Mouse (Mus musculus) thymus, adult 2 months (tissue): ENCODE results near the gene Ocel1. TPM values are rescaled to one million over a fixed set of nuclear protein-coding genes. Genes with fewer than 3 reads are reported as not detected.

ENCODE experiments used
- DNase-seq: peaks from one replicate; pipeline ENCODE4 v3.0.0; 2021
- H3K27ac ChIP-seq: fragments of 200-500 bp; 2 replicates; pipeline ENCODE4 v1.5.1; 2012; ENCODE audit warnings: low read length, control low read depth; ENCODE audit not compliant: control insufficient read depth, insufficient read depth
- H3K27me3 ChIP-seq: fragments of 200-500 bp; 2 replicates; pipeline ENCODE4 v1.6.1; 2012; ENCODE audit warnings: mild to moderate bottlenecking, low read length, moderate library complexity, mixed read lengths; ENCODE audit not compliant: control insufficient read depth, insufficient read depth
- H3K36me3 ChIP-seq: fragments of 200-500 bp; 2 replicates; pipeline ENCODE4 v1.6.1; 2012; ENCODE audit warnings: mild to moderate bottlenecking, low read length, moderate library complexity; ENCODE audit not compliant: control insufficient read depth, insufficient read depth
- H3K4me1 ChIP-seq: fragments of 200-500 bp; replicated peaks from 2 replicates; pipeline ENCODE4 v1.6.1; 2012; ENCODE audit warnings: low read length; ENCODE audit not compliant: control insufficient read depth, insufficient read depth
- H3K4me3 ChIP-seq: fragments of 200-500 bp; 2 replicates; pipeline ENCODE4 v1.5.1; 2012; ENCODE audit warnings: mild to moderate bottlenecking, low read length, control low read depth, moderate library complexity; ENCODE audit not compliant: control insufficient read depth, insufficient read depth
- CTCF ChIP-seq: fragments of 200-500 bp; IDR thresholded peaks from 2 replicates; pipeline ENCODE4 v1.5.1; 2012; ENCODE audit warnings: mild to moderate bottlenecking, control low read depth, low read length, moderate library complexity, borderline replicate concordance; ENCODE audit not compliant: control insufficient read depth, poor library complexity, insufficient read depth; ENCODE audit errors: extremely low read depth
- POLR2A ChIP-seq: fragments of 200-500 bp; IDR thresholded peaks from 2 replicates; pipeline ENCODE4 v1.6.1; 2012; ENCODE audit warnings: mild to moderate bottlenecking, low read length, control low read depth, moderate library complexity; ENCODE audit not compliant: control insufficient read depth, poor library complexity, insufficient read depth; ENCODE audit errors: extremely low read depth
- WGBS: fragments of 180-500 bp; shearing (Covaris S2); methylation state at CpG from one replicate; pipeline ENCODE4 v1.1.7; 2018; 5-methylcytosine and 5-hydroxymethylcytosine counted together
- polyA plus RNA-seq: library from polyadenylated mRNA; depleted of rRNA; stranded (reverse); fragments of >200 nt; gene quantifications from 2 replicates; pipeline ENCODE4 v1.2.3, GENCODE M21; 2012

Ocel1 gene
- polyA plus RNA-seq, 1 experiment: 34.9 TPM

- Histone ChIP-seq H3K27ac (no peak overlapping the region), H3K27me3 (peaks cover 16% of the 10 kb centered on the region; the same call in 1 of the 2 replicates), H3K36me3 (no peaks in the 10 kb centered on the region), H3K4me3 (no peak overlapping the region), H3K4me1 (peaks cover 29% of the 10 kb centered on the region)
- TF ChIP-seq CTCF (no peak), POLR2A (no peak)
- 93% methylated on average over 4 of the region's 4 CpGs for WGBS
- DNase-seq: no peak
These were observed 7.9 kb downstream of the Ocel1 start for GRCm38 (mm10) chr8:71379008-71379407.

GRCm38 (mm10) chr8:71379512-71380075 lies 8.5 kb downstream of the Ocel1 start:
- Histone ChIP-seq H3K27me3 (peaks cover 16% of the 10 kb centered on the region; the same call in 1 of the 2 replicates), H3K4me1 (peaks cover 29% of the 10 kb centered on the region), H3K27ac (no peak overlapping the region)

GRCm38 (mm10) chr8:71380178-71381171 lies 9.4 kb downstream of the Ocel1 start:
- DNase-seq: no peak
- Histone ChIP-seq H3K36me3 (no peaks in the 10 kb centered on the region), H3K27ac (no peak overlapping the region), H3K4me3 (peak overlapping the region; percentile 57), H3K27me3 (peaks cover 16% of the 10 kb centered on the region; the same call in 1 of the 2 replicates), H3K4me1 (peaks cover 26% of the 10 kb centered on the region)
- 14% methylated on average over 72 of the region's 72 CpGs for WGBS
- TF ChIP-seq CTCF: no peak
- no peak for TF ChIP-seq POLR2A

More at GRCm38 (mm10) chr8:71379512-71380075, 8.5 kb downstream of the Ocel1 start:
- TF ChIP-seq CTCF: no peak
- no peak for TF ChIP-seq POLR2A
- WGBS: 80% methylated on average over 3 of the region's 3 CpGs
- Histone ChIP-seq H3K36me3 (no peaks in the 10 kb centered on the region), H3K4me3 (no peak overlapping the region)
- no peak for DNase-seq

GRCm38 (mm10) chr8:71381421-71381970 lies 10.4 kb downstream of the Ocel1 start, which contains the start of gene Nr2f6:
Gene Nr2f6, minus strand, starts transcription at chr8:71381960.
- Histone ChIP-seq H3K27me3 (peaks cover 16% of the 10 kb centered on the region; the same call in 1 of the 2 replicates), H3K27ac (no peak within 1 kb of the TSS), H3K4me3 (peak within 1 kb of the TSS; percentile 57), H3K4me1 (peaks cover 19% of the 10 kb centered on the region), H3K36me3 (no peaks in the 10 kb centered on the region)
- 5% methylated on average over 89 of the region's 89 CpGs for WGBS
- peak; percentile 34 for DNase-seq
- TF ChIP-seq POLR2A: no peak
- no peak for TF ChIP-seq CTCF

GRCm38 (mm10) chr8:71381971-71382961 lies 11.2 kb downstream of the Ocel1 start:
- H3K27ac ChIP-seq: no peak overlapping the region
- peaks cover 16% of the 10 kb centered on the region; the same call in 1 of the 2 replicates for H3K27me3 ChIP-seq
- TF ChIP-seq CTCF (no peak), POLR2A (no peak)
- H3K4me1 ChIP-seq: peaks cover 19% of the 10 kb centered on the region
- DNase-seq: peak; percentile 64
- 12% methylated on average over 66 of the region's 80 CpGs for WGBS
- no peaks in the 10 kb centered on the region for H3K36me3 ChIP-seq
- peak overlapping the region; percentile 47 for H3K4me3 ChIP-seq
